Mouse (Mus musculus) stomach, embryonic 14.5 days (tissue): Measurements from ENCODE around the gene Tbc1d30. TPM values are rescaled to one million over a fixed set of nuclear protein-coding genes. Genes with fewer than 3 reads are reported as not detected.

Experiments used
- ATAC-seq: fragments of 200-750 bp; cut with Nextera tagmentation; 2 replicates; pipeline ENCODE4 v1.8.0; 2017; ENCODE audit warnings: low read depth, moderate TSS enrichment; ENCODE audit not compliant: insufficient number of reproducible peaks, insufficient read depth, low FRiP score
- H3K27ac ChIP-seq: fragments of 300-500 bp; sonication (generic); 2 replicates; pipeline ENCODE4 v1.5.1; 2014; ENCODE audit warnings: mild to moderate bottlenecking, low read length, moderate library complexity, mixed read lengths
- H3K27me3 ChIP-seq: fragments of 300-500 bp; sonication (generic); 2 replicates; pipeline ENCODE4 v1.6.1; 2014; ENCODE audit warnings: low read length, control low read depth, mixed read lengths; ENCODE audit not compliant: control insufficient read depth, insufficient read depth
- H3K36me3 ChIP-seq: fragments of 300-500 bp; sonication (generic); 2 replicates; pipeline ENCODE4 v1.6.1; 2014; ENCODE audit warnings: mild to moderate bottlenecking, control low read depth, low read length, moderate library complexity, mixed read lengths; ENCODE audit not compliant: control insufficient read depth, insufficient read depth
- H3K4me1 ChIP-seq: fragments of 300-500 bp; sonication (generic); 2 replicates; pipeline ENCODE4 v1.6.1; 2014; ENCODE audit warnings: low read length, control low read depth, mixed read lengths; ENCODE audit not compliant: control insufficient read depth, insufficient read depth
- H3K4me2 ChIP-seq: fragments of 300-500 bp; sonication (generic); replicated peaks from 2 replicates; pipeline ENCODE4 v1.6.1; 2014; ENCODE audit warnings: low read depth, low read length, control low read depth
- H3K4me3 ChIP-seq: fragments of 300-500 bp; sonication (generic); 2 replicates; pipeline ENCODE4 v1.5.1; 2014; ENCODE audit warnings: low read depth, low read length, control low read depth
- H3K9ac ChIP-seq: fragments of 300-500 bp; sonication (generic); replicated peaks from 2 replicates; pipeline ENCODE4 v1.6.1; 2014; ENCODE audit warnings: low read depth, mild to moderate bottlenecking, control low read depth, low read length, moderate library complexity, mixed read lengths
- H3K9me3 ChIP-seq: fragments of 300-500 bp; sonication (generic); 2 replicates; pipeline ENCODE4 v1.6.1; 2016; ENCODE audit warnings: low read depth, low read length, control low read depth; ENCODE audit not compliant: control insufficient read depth
- WGBS: fragments of 180-500 bp; shearing (Covaris S2); extraction: QIAGEN DNeasy Blood & Tissue Kit; methylation state at CpG from one replicate; pipeline ENCODE4 v1.1.7; 2014; 5-methylcytosine and 5-hydroxymethylcytosine counted together
- polyA plus RNA-seq: library from polyadenylated mRNA; unstranded; fragments of >200 nt; fragmentation: Nextera tagmentation; extraction: Ambion mirVana; gene quantifications from 2 replicates; pipeline ENCODE4 v1.2.1, GENCODE M21; 2014

Tbc1d30 gene
- polyA plus RNA-seq, 1 experiment from 2014 or later = 6.1 TPM

DNA sequence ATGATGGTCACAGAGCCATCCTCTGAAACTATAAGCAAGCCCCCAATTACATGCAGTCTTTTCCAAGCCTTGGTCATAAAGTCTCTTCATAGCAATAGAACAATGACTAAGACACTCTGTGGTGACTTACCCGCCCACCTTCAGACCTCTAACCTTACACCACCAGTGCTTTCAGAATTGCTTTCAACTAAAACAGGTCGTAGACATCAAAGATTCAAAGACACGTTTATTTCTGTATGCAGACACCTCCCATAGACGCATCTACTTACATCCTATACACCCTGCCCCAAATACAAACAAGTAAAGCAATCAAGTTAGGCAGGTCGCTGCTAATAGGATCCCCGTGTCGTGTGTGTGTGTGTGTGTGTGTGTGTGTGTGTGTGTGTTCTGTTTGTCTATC lies 50.4 kb downstream of the Tbc1d30 start:
- no peak overlapping the region for H3K4me2 ChIP-seq
- no peaks in the 10 kb centered on the region for H3K27me3 ChIP-seq
- 0 out of 2 replicates have a peak, but pooled peaks cover 5% of the 10 kb centered on the region for H3K4me1 ChIP-seq
- WGBS = 73% methylated on average over 7 of the region's 7 CpGs
- no peak overlapping the region for H3K9ac ChIP-seq
- ATAC-seq = no peak
- H3K36me3 ChIP-seq = no peaks in the 10 kb centered on the region
- H3K9me3 ChIP-seq = no peaks in the 10 kb centered on the region
- no peak overlapping the region for H3K27ac ChIP-seq
- no peak overlapping the region for H3K4me3 ChIP-seq

DNA sequence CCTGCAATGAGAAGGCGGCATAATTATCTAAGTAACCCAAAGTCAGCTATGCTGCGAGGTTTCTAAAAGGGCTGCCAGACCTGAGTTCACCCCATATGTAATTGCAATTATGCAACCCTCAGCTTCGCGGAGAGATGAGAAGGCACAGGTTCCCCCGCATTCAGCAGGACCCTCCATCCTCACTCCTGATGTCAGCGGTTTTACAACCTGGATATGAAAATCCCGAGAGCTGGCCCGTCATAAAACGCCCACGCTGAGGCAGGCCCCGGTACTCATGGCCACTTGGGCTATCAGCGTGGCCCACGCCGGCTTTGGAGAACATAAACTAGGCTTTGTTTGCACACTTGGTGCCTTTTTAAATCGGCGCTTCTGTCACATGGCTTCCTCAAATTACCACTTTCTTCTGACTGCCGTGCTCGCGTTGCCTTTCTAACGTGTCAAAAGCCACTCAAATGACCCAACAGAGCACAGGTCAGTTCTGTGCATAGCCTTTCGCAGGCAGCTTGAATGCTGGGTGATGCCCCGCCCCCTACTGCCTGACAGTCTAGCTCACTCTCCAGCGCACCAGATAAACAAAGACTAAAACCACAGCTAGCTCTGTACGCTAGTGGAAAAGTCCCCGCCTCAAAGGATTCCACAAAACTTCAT lies 53.9 kb downstream of the Tbc1d30 start:
- Histone ChIP-seq H3K27ac (peak overlapping the region; percentile 58; the same call in 1 of the 2 replicates), H3K36me3 (no peaks in the 10 kb centered on the region), H3K4me3 (peak overlapping the region; percentile 17; the same call in 1 of the 2 replicates), H3K4me1 (0 out of 2 replicates have a peak, but pooled peaks cover 5% of the 10 kb centered on the region), H3K9ac (no peak overlapping the region), H3K27me3 (no peaks in the 10 kb centered on the region), H3K9me3 (no peaks in the 10 kb centered on the region), H3K4me2 (peak overlapping the region; percentile 43)
- WGBS = 26% methylated on average over 25 of the region's 25 CpGs
- ATAC-seq = peak; percentile 69; the same call in 1 of the 2 replicates

DNA sequence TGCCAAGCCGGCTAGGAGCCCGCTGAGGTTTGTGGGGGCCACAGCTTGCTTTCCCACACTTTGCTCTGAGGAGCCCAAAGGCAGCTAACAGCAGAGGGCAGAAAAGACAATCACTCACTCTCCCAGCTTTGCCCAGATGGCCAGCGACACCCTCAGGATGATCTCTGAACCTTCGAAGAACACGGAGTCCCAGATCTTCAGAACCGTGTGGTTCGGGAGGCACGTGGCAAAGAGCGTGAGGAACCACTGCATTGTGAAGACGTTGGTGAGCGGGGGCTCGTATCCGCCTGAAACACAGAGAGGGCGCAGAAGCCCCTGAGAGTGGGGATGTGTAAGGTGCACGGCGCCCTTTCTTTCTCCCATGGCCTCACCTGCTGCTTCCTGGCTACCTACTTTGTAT lies 56.6 kb downstream of the Tbc1d30 start:
- Histone ChIP-seq H3K4me1 (0 out of 2 replicates have a peak, but pooled peaks cover 5% of the 10 kb centered on the region), H3K9me3 (no peaks in the 10 kb centered on the region), H3K4me2 (no peak overlapping the region), H3K36me3 (no peaks in the 10 kb centered on the region), H3K27me3 (no peaks in the 10 kb centered on the region), H3K4me3 (no peak overlapping the region), H3K27ac (no peak overlapping the region), H3K9ac (no peak overlapping the region)
- no peak for ATAC-seq
- 71% methylated on average over 16 of the region's 16 CpGs for WGBS

DNA sequence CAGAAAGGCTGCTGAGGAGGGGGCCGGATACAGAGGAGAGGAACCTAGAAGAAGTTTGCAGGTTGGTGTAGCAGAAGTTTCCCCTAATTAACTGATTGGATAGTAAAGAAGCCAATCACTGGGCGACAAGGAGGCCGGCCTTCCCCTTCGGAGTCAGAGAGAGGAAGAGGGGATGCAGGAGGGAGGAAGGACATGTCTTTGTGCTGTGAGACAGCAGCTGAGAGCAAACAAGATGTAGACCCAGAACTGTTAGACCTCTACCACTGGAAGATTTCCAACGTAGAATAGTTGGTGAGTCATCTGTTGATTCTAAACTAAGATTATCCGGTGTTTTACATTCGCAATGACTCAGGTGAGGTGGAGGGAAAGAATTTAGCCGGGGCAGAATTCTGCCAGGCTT lies 57.2 kb downstream of the Tbc1d30 start:
- no peak for ATAC-seq
- H3K36me3 ChIP-seq = no peaks in the 10 kb centered on the region
- H3K4me2 ChIP-seq = no peak overlapping the region
- no peak overlapping the region for H3K27ac ChIP-seq
- H3K9ac ChIP-seq = no peak overlapping the region
- 0 out of 2 replicates have a peak, but pooled peaks cover 5% of the 10 kb centered on the region for H3K4me1 ChIP-seq
- WGBS = 49% methylated on average over 8 of the region's 8 CpGs
- no peak overlapping the region for H3K4me3 ChIP-seq
- H3K9me3 ChIP-seq = no peaks in the 10 kb centered on the region
- H3K27me3 ChIP-seq = no peaks in the 10 kb centered on the region

DNA sequence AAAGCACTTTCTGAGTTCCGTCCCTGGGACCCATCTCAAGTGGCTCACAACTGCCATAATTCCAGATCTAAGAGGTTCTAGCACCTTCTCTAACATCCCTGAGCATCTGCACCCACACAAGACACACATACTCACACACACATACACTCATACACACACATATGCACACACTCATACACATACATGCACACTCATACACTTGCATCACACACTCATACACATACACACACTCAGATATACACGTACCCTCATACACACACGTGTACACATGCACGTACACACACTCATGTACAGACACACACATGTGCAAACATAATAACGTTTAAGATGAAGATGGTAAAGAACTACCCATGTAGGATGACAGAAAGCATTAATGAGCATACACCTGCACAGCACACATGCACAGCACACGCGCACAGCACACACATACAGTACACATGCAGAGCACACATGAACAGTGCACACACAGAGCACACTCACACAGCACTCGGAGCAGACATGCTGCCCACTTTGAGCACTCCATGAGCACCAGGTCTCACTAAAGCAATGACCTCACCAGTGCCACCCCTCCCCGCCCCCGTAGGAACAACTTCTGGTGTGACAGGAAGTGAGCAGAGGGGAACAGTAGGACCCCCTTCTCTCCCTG lies 59.7 kb downstream of the Tbc1d30 start:
- Histone ChIP-seq H3K27ac (no peak overlapping the region), H3K9ac (no peak overlapping the region), H3K4me2 (no peak overlapping the region), H3K27me3 (no peaks in the 10 kb centered on the region), H3K36me3 (no peaks in the 10 kb centered on the region), H3K4me1 (no peaks in the 10 kb centered on the region), H3K4me3 (no peak overlapping the region), H3K9me3 (no peaks in the 10 kb centered on the region)
- ATAC-seq = no peak
- 82% methylated on average over 10 of the region's 10 CpGs for WGBS

DNA sequence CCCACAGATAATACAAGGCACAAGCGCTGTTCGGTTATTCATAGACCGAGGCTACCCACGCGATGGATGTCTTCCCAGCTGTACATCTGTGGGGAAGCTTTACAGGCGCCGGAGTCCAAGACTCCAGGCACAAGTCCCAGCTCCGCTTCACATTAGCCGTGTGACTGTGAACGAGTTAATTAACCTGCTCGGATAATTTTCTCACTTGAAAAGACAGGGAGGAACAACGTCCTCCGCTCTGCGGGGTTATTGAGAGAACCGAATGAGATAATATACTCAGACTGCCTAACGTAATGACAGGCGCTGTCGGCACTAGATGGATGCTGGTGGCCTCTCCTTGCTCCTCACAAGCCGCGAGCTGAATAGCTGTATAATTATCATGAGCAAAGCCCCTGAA lies 60.4 kb downstream of the Tbc1d30 start:
- H3K4me1 ChIP-seq = no peaks in the 10 kb centered on the region
- no peak overlapping the region for H3K9ac ChIP-seq
- no peaks in the 10 kb centered on the region for H3K9me3 ChIP-seq
- H3K36me3 ChIP-seq = no peaks in the 10 kb centered on the region
- H3K27ac ChIP-seq = no peak overlapping the region
- H3K4me3 ChIP-seq = no peak overlapping the region
- no peak for ATAC-seq
- no peaks in the 10 kb centered on the region for H3K27me3 ChIP-seq
- WGBS = 64% methylated on average over 20 of the region's 20 CpGs
- H3K4me2 ChIP-seq = no peak overlapping the region

DNA sequence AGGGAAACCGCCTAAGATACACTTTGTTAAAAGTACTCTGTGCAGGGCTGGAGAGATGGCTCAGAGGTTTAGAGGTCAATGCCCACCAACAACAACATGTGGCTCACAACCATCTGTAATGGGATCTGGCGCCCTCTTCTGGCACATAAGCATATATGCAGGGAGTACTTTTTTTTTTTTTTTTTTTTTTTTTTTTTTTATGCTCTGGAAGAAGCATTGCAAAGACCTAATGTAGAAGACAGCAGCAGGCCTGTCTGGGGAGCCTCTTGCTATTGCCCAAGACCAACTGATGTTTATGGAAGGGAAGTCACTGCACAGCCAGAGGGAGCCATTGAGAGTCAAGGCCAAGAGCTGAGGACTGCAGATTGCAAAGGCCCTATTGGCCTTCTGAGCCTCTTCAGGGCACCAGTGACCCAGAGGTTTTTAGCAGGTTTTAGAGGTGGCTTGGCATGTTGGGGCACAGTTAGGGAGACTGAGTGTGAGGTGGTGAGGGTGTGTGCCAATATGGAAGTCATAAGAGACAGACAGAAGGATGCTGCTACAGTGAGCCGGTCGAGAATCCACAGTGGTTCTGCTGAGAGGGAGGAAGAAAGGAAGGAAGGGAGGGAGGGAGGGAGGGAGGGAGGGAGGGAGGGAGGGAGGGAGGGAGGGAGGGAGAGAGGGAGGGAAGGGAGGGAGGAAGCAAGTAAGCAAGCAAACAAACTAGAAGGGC lies 61.0 kb downstream of the Tbc1d30 start:
- Histone ChIP-seq H3K27me3 (no peaks in the 10 kb centered on the region), H3K4me1 (no peaks in the 10 kb centered on the region), H3K4me3 (no peak overlapping the region), H3K9ac (no peak overlapping the region), H3K9me3 (no peaks in the 10 kb centered on the region), H3K36me3 (no peaks in the 10 kb centered on the region), H3K4me2 (no peak overlapping the region), H3K27ac (no peak overlapping the region)
- WGBS = 54% methylated on average over 4 of the region's 4 CpGs
- ATAC-seq = no peak

DNA sequence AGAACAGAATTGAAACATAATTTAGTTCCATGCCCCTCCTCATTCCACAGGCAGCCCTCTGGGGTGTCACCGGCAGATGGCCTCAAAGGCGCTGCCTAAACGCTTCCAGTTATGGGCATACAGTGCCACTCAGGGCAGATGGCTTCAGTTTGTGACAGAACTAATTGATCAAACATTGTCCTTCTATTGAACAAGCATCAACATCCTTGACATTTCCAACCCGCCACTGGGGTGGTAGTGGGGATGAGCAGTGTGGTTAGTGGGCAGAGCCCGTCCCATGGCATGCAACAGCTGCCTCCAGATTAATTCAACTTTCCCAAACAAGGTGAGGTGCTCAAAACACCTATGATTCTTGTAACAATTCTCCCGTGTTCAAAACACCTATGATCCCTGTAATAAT lies 68.2 kb downstream of the Tbc1d30 start:
- Histone ChIP-seq H3K36me3 (no peaks in the 10 kb centered on the region), H3K4me2 (no peak overlapping the region), H3K27me3 (no peaks in the 10 kb centered on the region), H3K27ac (no peak overlapping the region), H3K4me1 (no peaks in the 10 kb centered on the region), H3K9ac (no peak overlapping the region), H3K4me3 (no peak overlapping the region), H3K9me3 (no peaks in the 10 kb centered on the region)
- WGBS = 89% methylated on average over 6 of the region's 6 CpGs
- no peak for ATAC-seq
